In genomic region chr9:18385782-18386181, GRCm38 (mm10) we compare ENCODE assay signal across 10 mouse cellular contexts. TPM values are rescaled to one million over a fixed set of nuclear protein-coding genes. Genes with fewer than 3 reads are reported as not detected.
DNase-seq lines count a peak whose midpoint lies in the region; ATAC-seq and TF ChIP-seq lines count a peak whose summit lies in the region.
"Had no signal": no experiment of that assay in that cellular context is flagged by ENCODE, and none has a peak within 500 bp of the region (broad histone marks: within the 10 kb centered on the region; RNA-seq: fewer than 3 reads in every experiment).

No protein-coding gene starts in this region.

- no peak overlapping the region for H3ac ChIP-seq in myocyte (ENCODE audit: control insufficient read depth, insufficient read length)

- 22% methylated on average over 6 of the region's 6 CpGs for WGBS in embryonic facial prominence, embryonic 11.5 days

- H3K4me3 ChIP-seq in embryonic facial prominence, embryonic 11.5 days (ENCODE audit: low read depth, low read length) = no peak overlapping the region
- H3K4me3 ChIP-seq in myocyte = no peak overlapping the region
- H3K4me3 ChIP-seq: liver, embryonic 13.5 days had no signal

- ATAC-seq in embryonic facial prominence, embryonic 11.5 days (replicated peaks; ENCODE audit: insufficient number of reproducible peaks, low FRiP score, low TSS enrichment, low read depth) = no peak

- no peak overlapping the region for H3K27ac ChIP-seq in embryonic facial prominence, embryonic 11.5 days (replicated peaks; ENCODE audit: low read depth, low read length)
- H3K27ac ChIP-seq: liver, embryonic 13.5 days had no signal

- no peaks in the 10 kb centered on the region for H3K79me2 ChIP-seq in myocyte (ENCODE audit: control insufficient read depth, insufficient read depth)

- H3K27me3 ChIP-seq in embryonic facial prominence, embryonic 11.5 days (ENCODE audit: control insufficient read depth, insufficient read depth, low read length) = no peaks in the 10 kb centered on the region
- no peaks in the 10 kb centered on the region for H3K27me3 ChIP-seq in myocyte (ENCODE audit: control insufficient read depth, insufficient read depth, insufficient read length)
- H3K27me3 ChIP-seq: liver, embryonic 13.5 days had no signal

- peak; percentile 2 for DNase-seq in kidney, adult 11 months
- no peak for DNase-seq in kidney, adult 9 months
- DNase-seq in embryonic facial prominence, embryonic 11.5 days (ENCODE audit: low spot score) = peak; percentile 25
- DNase-seq in heart, postnatal 25 days (ENCODE audit: low spot score) = peak; percentile 2
- DNase-seq in layer of hippocampus, adult 8-10 months (ENCODE audit: low spot score in 2 of 2) = no peak
- no peak for DNase-seq in urinary bladder, postnatal 14 days (ENCODE audit: low spot score)
- no peak for DNase-seq in thymus, adult 18-20 months
- DNase-seq: liver, embryonic 13.5 days had no signal

- H3K4me1 ChIP-seq in embryonic facial prominence, embryonic 11.5 days (ENCODE audit: control insufficient read depth, insufficient read depth, low read length) = no peaks in the 10 kb centered on the region
- H3K4me1 ChIP-seq: liver, embryonic 13.5 days had no signal

- no peaks in the 10 kb centered on the region for H3K36me3 ChIP-seq in embryonic facial prominence, embryonic 11.5 days (replicated peaks; ENCODE audit: control insufficient read depth, insufficient read depth, low read depth, low read length)
- no peaks in the 10 kb centered on the region for H3K36me3 ChIP-seq in myocyte (ENCODE audit: control insufficient read depth, insufficient read depth)
- H3K36me3 ChIP-seq: liver, embryonic 13.5 days had no signal

- H3K9ac ChIP-seq in embryonic facial prominence, embryonic 11.5 days (replicated peaks; ENCODE audit: low read length) = no peak overlapping the region
- H3K9ac ChIP-seq: liver, embryonic 13.5 days had no signal

- no peaks in the 10 kb centered on the region for H3K9me3 ChIP-seq in embryonic facial prominence, embryonic 11.5 days (replicated peaks; ENCODE audit: control insufficient read depth, low read length)
- H3K9me3 ChIP-seq: liver, embryonic 13.5 days had no signal

- intact Hi-C loops in heart, postnatal 25 days (cut with DNase I) = no loop called here

- TF ChIP-seq POLR2A in myocyte (IDR thresholded peaks at IDR 0.05; ENCODE audit: insufficient read length, low read depth) = no peak

- no peak overlapping the region for H3K4me2 ChIP-seq in embryonic facial prominence, embryonic 11.5 days (ENCODE audit: low read depth, low read length)
- peak overlapping the region; percentile 45 for H3K4me2 ChIP-seq in myocyte (ENCODE audit: low read depth)
- H3K4me2 ChIP-seq: liver, embryonic 13.5 days had no signal

TF ChIP-seq in myocyte, 11 proteins besides CTCF, POLR2A, EP300 and RAD21:
- TF ChIP-seq E2F4 (IDR thresholded peaks at IDR 0.05; ENCODE audit: insufficient read depth) (no peak), USF1 (IDR thresholded peaks at IDR 0.05; ENCODE audit: low read depth) (no peak), POLR2AphosphoS2 (IDR thresholded peaks at IDR 0.05; ENCODE audit: insufficient read length, low read depth) (no peak), SRF (IDR thresholded peaks at IDR 0.05; ENCODE audit: control insufficient read depth, insufficient read length, low read depth) (no peak), TCF12 (IDR thresholded peaks at IDR 0.05; ENCODE audit: insufficient read depth, poor library complexity, severe bottlenecking) (no peak), CEBPB (IDR thresholded peaks at IDR 0.05; ENCODE audit: insufficient read depth, poor library complexity, severe bottlenecking) (no peak)

RNA-seq across cellular contexts. Expression of gene Naalad2, which starts 17.0 kb away (rescaled TPM):
- 3.1 and 4.4 TPM in 2 replicates for polyA plus RNA-seq in embryonic facial prominence, embryonic 11.5 days (2014; fragmentation: Nextera tagmentation; extraction: Ambion mirVana)
- 10 to 100 TPM in 1 of 2 experiments, 1 to 10 TPM in 1; 9.1 to 10.5 TPM for total RNA-seq in heart, postnatal 25 days (2021)
- 1.6 TPM for polyA plus RNA-seq in myocyte (2012; fragmentation: generic; extraction: Trizol)
- 1 to 10 TPM in 3 of 4 experiments, under 1 TPM in 1; 0.91 to 2.8 (median 2.5) TPM for total RNA-seq in layer of hippocampus, adult 8-10 months (2022)

RNA-seq across cellular contexts. Expression of gene Ubtfl1, which starts 18.4 kb away (rescaled TPM):
- polyA plus RNA-seq in embryonic facial prominence, embryonic 11.5 days (2014; fragmentation: Nextera tagmentation; extraction: Ambion mirVana) = not detected in 2 replicates
- total RNA-seq in heart, postnatal 25 days (2021) = not detected
- not detected for polyA plus RNA-seq in myocyte (2012; fragmentation: generic; extraction: Trizol)
- not detected for total RNA-seq in layer of hippocampus, adult 8-10 months (2022)
- polyA plus RNA-seq: liver, embryonic 13.5 days; stomach, embryonic 14.5 days had no signal

RNA-seq across cellular contexts. Expression of gene Mbd3l2, which starts 44.7 kb away (rescaled TPM):
- not detected in 2 replicates for polyA plus RNA-seq in embryonic facial prominence, embryonic 11.5 days (2014; fragmentation: Nextera tagmentation; extraction: Ambion mirVana)
- not detected for total RNA-seq in heart, postnatal 25 days (2021)
- polyA plus RNA-seq in myocyte (2012; fragmentation: generic; extraction: Trizol) = not detected
- total RNA-seq in layer of hippocampus, adult 8-10 months (2022) = not detected
- polyA plus RNA-seq: liver, embryonic 13.5 days; stomach, embryonic 14.5 days had no signal

Comparison
In these comparisons a context has a peak if more than half of its experiments do, and no peak if none do; other contexts are left out.
1. DNase-seq: peak in kidney, adult 11 months (single experiment), embryonic facial prominence, embryonic 11.5 days (single experiment) and heart, postnatal 25 days (single experiment); none in kidney, adult 9 months (single experiment), layer of hippocampus, adult 8-10 months (0 of 2), urinary bladder, postnatal 14 days (single experiment) and thymus, adult 18-20 months (0 of 2).